In the genomic region with DNA sequence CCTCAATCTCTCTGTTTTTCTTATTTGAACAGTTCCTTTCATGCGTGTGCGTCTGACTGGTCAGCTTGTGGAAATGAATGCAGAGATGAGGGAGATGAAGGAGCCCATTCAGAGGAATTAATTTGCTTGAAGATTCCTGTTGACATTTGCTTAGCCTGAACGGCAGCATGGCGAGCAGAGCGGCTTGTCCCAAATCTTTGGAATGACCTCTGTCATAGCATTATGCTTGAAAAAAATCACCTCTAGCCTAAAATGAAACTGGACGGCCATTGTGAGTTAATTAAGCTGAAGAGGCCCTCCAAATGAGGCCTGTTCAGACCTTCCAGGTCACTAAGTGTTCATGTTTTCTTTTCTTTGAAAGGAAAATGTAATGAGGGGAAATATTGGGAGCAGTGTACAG, we compare ENCODE assay signal across 30 mouse cellular contexts. TPM values are rescaled to one million over a fixed set of nuclear protein-coding genes. Genes with fewer than 3 reads are reported as not detected.
"Had no signal": no experiment of that assay in that cellular context is flagged by ENCODE, and none has a peak within 500 bp of the region (broad histone marks: within the 10 kb centered on the region; RNA-seq: fewer than 3 reads in every experiment).

No protein-coding gene starts in this region.

- H3K9me3 ChIP-seq: heart, embryonic 10.5 days; heart, embryonic 12.5 days; hindbrain, embryonic 10.5 days; hindbrain, embryonic 12.5 days; intestine, embryonic 15.5 days; limb, embryonic 10.5 days; limb, embryonic 12.5 days; liver, embryonic 13.5 days; liver, embryonic 15.5 days had no signal

- DNase-seq: gastrocnemius, adult 2 months; gastrocnemius, postnatal 10 days; gastrocnemius, postnatal 25 days; heart, adult 18-20 months; heart, postnatal 10 days; heart, postnatal 4 days; kidney, adult 18-20 months; kidney, adult 9 months; kidney, postnatal 10 days; kidney, postnatal 25 days; kidney, postnatal 4 days; liver; liver, embryonic 13.5 days had no signal

- H3K9ac ChIP-seq: heart, embryonic 12.5 days; hindbrain, embryonic 12.5 days; hindbrain, embryonic 14.5 days; intestine, embryonic 15.5 days; limb, embryonic 12.5 days; liver, embryonic 13.5 days; liver, embryonic 15.5 days had no signal

- H3K27ac ChIP-seq: gastrocnemius, adult 2 months; heart, embryonic 10.5 days; hindbrain, embryonic 10.5 days; hindbrain, embryonic 12.5 days; hindbrain, embryonic 14.5 days; intestine, embryonic 15.5 days; layer of hippocampus, adult 2 months; left cerebral cortex, adult 2 months; limb, embryonic 10.5 days; limb, embryonic 12.5 days; liver, embryonic 13.5 days; liver, embryonic 15.5 days had no signal

- H3K27me3 ChIP-seq: intestine, embryonic 15.5 days; limb, embryonic 12.5 days; liver, embryonic 13.5 days; liver, embryonic 15.5 days had no signal

- H3K4me3 ChIP-seq: gastrocnemius, adult 2 months; heart, embryonic 10.5 days; heart, embryonic 12.5 days; hindbrain, embryonic 10.5 days; hindbrain, embryonic 12.5 days; intestine, embryonic 15.5 days; layer of hippocampus, adult 2 months; left cerebral cortex, adult 2 months; limb, embryonic 10.5 days; limb, embryonic 12.5 days; liver, embryonic 13.5 days; liver, embryonic 15.5 days had no signal

- H3K4me2 ChIP-seq: heart, embryonic 12.5 days; hindbrain, embryonic 12.5 days; hindbrain, embryonic 14.5 days; intestine, embryonic 15.5 days; limb, embryonic 12.5 days; liver, embryonic 11.5 days; liver, embryonic 13.5 days; liver, embryonic 15.5 days had no signal

- H3K36me3 ChIP-seq: heart, embryonic 10.5 days; heart, embryonic 12.5 days; hindbrain, embryonic 10.5 days; hindbrain, embryonic 12.5 days; intestine, embryonic 15.5 days; limb, embryonic 10.5 days; limb, embryonic 12.5 days; liver, embryonic 13.5 days; liver, embryonic 15.5 days had no signal

- ATAC-seq: hindbrain, embryonic 16.5 days; inflammation-experienced regulatory T-cells, adult 6 months; intestine, embryonic 15.5 days; intestine, postnatal 0 days had no signal

RNA-seq across cellular contexts. Expression of a gene that starts 15.3 kb away (rescaled TPM):
- polyA plus RNA-seq: heart, embryonic 10.5 days; heart, embryonic 12.5 days; heart, embryonic 14.5 days; heart, embryonic 16.5 days; hindbrain, embryonic 14.5 days; hindbrain, embryonic 16.5 days; inflammation-experienced regulatory T-cells, adult 6 months; intestine, embryonic 15.5 days; intestine, postnatal 0 days; limb, embryonic 10.5 days; liver, embryonic 11.5 days; liver, embryonic 13.5 days; liver, embryonic 15.5 days had no signal
